Mouse (Mus musculus) liver (tissue): Measurements from ENCODE around the gene Hoxd9.

Experiments
- DNase-seq: peaks from one replicate; pipeline ENCODE4 v3.0.0-alpha.2; 2020; ENCODE audit warnings: mixed read lengths

Hoxd9 gene

DNA sequence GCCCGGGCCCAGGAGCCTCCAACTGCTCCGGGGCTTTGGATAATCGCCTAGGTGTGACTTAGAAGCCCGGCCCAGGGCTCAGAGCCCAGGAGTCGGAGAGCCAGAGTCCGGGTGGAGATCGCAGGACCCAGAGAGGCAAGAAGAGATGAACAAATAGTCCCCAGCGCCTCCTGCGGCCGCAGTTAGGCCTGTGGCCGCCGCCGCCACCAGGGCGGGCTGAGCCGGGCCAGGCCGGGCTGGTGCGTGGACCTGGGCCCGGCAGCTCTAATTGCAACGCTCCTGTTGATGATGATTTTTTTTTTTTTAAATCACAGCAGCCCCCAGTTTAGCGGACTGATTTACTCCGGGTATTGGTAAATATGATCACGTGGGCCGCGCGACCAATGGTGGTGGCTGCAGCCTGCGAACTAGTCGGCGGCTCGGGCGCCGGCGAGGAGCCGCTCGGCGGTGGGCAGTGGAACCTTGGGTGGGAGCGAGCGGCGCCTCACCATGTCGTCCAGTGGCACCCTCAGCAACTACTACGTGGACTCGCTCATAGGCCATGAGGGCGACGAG lies at the start of gene Hoxd9:
Hoxd9 (plus strand) TSS at position 161 of the 555 bp plus-strand sequence.
- no peak for DNase-seq

DNA sequence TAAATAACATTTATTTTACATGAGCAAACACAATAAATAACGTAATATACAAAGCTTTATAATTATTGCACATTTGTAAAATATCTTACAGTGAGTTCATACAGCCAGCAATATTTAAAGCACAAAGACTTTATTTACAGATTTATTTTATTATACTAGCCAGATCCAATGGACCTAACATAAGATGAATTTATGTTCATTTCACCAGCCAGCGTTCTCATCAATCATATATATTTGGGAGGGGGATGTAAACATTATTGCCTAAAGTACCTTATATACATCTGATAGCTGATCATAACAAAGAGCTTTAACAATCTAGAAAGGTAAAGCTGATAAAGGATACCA lies 44.6 kb upstream of the Hoxd9 start:
- DNase-seq = no peak

DNA sequence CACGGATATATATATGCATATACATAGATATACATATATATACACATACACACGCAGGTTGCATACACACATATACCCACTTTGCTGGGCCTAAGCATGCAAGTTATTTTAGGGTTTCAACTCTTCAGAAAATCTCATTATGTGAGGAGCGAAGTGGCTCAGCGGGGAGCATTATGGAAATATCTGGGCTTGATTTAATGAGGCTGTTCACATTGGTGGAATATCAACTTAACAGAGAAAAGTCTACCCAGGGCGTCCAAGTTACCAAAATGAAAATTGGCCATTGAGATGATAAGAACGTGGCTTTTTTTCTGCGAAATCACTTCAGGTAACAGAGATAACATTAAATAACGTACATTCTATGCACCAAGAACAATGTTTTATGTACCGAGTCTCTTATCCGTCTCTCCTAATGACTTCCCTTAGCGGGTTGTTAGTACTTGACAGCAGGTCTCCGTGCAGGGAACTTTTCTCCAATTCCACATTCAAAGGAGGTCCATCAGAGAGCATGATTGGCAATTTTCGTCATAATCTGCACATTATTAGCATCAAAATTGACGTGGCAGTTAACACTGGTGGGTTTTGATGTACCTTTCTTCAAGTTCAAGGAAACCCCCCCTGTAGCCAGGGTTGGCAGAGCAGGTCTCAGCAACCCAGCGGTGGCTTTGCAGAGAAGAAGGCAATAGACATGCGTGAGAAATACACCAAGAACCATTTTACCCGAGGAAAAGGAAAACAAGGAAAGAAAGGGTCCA lies 43.6 kb upstream of the Hoxd9 start:
- no peak for DNase-seq

DNA sequence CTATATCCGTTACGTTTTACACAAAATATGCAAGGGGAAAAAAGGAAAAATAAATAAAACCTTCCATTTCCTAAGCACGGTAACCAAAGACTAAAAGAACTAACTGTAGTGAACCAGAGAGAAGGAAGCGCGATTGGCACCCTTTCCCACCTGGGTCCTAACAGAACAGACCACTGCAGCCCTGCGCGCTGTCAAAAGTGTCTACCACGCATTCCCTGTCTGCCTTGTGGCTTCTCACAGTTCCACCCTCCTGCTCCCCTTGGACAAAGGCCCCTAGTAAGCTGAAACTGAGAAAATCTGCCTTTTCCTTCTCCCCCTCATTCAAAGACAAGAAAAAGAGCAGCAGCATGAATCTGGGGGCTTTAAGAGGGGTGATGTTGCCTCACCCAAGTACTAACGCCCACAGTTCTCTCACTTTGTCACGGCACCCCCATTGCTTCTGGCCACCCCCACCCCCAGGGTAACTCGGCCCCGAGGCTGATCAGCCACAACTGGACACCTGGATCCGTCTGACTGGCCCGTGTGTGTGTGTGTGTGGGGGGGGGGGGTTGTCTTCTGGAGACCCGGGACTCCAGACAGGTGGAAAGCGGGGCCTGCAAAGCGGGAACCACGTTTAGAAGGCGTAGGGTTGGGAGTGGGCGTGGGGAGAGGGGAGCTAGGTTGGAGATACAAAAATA lies 42.6 kb upstream of the Hoxd9 start:
- no peak for DNase-seq

DNA sequence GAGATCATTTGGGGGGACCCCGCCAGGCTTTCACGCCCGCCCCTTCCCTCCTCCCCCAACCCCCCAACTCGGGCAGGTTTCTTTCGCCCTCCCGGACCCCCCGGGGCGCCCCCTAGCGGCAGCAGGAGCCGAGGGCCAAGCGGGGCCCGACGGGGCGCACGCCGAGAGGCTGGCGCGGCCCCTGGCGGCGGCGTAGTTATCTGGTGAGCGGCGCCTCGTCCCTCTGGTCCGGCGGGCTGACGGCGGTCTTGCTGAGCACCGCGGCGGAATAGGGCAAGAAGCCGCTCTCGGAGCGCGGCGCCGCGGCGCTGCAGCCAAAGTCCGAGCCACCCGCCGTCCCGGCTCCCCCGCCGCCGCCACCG lies 42.1 kb upstream of the Hoxd9 start:
- peak; percentile 36 for DNase-seq

DNA sequence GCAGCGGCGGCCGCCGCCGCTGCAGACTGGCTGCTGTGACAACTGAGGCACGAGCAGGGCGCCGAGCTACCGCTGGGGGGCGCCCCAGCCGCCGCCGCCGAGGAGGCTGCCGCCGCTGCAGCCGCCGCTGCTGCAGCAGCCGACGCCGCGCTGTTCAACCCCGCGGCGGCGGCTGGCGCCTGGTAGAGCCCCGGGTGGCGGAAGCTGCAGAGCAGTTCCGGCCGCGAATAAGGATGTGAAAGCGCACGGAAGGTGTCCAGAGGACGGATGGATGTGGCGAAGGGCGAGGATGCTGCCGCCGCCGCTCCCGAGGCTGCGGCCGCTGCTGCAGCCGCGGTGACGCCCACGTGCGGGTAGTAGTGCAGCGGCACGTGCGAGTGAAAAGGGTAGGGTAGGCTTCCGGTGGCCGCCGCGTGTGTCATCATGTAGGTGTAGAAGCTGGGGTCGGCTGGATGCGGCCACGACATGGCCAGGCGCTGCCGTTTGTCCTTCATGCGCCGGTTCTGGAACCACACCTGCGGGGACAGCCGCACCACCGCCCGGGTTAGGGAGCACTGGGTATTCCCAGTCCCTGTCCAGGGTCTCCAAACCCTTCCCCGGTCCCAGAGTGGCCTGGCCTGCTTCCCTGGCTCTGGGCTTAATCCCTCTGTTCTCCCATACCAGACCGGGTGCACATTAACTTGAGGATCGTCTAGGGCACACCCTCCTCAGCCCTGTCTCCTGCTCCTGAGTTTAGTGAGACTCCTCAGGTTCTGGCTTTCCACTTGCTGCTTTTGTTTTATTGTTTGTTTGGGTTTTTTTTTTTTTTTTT lies 41.5 kb upstream of the Hoxd9 start:
- DNase-seq = no peak

DNA sequence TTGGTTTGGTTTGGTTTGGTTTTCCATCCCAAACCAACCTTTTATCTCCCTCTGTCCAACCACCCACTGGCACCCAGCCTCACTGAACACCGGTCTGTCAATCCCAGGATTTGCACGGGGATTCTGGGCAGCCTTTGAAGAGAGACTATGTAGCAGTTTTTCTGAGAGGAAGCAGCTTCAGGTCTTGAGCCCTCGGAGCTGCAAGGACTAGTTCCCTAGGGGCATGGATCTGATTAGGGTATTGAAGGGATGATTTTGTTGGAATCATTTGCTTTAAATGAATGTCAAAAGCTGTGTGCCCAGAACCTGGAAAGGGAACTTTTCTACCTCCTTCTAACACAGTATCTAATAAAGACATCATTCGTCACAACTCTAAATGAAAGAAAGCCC lies 40.9 kb upstream of the Hoxd9 start:
- DNase-seq = no peak

DNA sequence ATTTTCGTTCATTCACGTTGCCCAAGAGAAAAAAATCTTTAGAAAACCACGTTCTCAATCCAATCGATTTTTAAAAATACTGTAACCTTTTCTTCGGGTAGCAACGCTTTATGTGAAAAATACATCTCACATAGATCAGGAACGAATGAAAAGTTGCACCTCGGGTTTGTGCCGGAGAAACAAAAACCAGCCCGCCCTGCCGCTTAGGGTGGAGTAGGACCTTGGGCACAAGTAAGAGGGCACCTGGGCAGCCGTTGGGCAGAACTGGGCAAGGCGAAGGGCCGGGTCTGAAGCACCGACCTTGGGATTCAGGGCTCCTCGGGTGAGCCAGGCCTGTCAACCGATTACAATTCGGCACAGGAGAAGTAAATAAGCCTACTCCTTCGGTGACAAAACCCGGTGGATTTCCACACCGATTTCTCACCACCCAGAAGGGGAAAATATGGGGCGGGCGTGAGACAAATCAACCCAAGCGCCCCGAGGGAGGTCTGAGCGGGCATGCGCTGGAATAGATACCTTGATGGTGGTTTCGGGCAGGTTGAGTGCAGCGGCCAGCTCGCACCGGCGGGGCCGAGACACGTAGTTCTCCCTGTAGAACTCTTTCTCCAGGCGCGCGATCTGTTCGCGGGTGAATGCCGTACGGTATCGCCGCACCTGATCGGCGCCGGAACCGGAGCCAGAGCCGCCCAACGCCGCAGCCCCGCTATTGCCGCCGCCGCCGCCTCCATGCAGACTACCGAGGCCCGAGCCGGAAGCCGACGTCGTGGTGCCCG lies 40.1 kb upstream of the Hoxd9 start:
- DNase-seq = no peak

DNA sequence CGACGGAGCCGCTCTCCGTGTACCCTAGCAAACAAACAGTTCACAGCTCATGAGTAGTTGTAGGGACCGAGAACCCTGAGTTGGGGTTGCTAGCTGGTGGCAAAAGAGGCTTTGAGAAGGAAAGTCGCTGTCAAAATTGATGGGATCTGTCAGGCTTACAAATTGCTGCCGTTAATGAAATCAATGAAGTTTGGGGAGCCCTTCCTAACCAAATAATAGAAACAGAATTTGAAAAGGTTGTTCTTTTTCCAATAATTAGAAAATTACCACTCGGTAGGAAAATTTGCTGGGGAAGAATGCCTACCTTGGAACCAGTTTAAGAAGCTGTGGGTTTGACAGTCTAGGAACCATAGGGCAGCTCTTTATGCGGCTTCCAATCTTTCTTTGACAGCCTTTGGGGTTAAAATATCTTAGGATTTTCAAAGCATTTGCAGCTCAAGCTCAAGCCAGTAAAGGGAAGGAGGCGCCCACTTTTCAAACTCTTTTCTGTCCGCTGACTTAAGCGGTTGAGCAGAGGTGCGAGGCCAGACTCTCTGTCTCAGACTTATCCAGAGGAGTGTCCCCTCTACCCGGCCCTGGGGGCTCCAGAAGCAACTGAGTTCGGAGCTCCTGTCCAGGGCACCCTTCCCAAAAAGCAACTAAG lies 39.4 kb upstream of the Hoxd9 start:
- no peak for DNase-seq

DNA sequence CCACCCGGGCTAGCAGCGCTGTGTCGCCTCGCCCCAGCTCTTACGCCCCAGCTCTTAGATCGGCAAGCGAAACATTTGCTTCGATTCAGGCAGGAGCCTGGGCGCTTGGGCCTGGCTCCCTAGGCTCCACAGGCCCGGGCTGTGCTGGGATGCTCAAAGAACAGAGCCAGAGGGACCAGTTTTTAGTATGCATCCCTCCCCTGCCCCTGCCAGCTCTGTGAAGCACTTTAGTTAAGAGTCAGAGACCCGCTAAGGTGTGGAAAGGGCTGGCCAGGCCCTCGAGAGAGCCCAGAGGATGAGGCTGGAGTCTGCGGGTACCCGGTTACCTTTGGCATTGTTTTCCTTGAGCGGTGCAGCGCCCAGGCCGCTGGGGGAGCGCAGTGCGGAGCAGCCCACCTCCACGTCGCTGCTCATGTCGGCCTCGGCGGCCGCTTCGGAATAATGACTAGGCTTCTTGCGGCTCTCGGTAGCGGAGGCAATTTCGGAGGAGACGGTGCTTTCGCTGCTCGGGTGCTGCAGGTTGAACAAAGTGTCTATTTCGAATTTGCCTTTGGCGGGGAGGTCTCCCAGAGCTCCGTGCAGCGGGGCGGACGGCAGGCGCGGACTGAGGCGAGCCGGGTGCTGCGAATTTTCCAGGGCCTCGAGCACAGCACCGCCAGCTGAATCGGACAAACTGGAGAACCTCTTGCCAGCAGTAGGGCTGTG lies 38.7 kb upstream of the Hoxd9 start:
- no peak for DNase-seq

DNA sequence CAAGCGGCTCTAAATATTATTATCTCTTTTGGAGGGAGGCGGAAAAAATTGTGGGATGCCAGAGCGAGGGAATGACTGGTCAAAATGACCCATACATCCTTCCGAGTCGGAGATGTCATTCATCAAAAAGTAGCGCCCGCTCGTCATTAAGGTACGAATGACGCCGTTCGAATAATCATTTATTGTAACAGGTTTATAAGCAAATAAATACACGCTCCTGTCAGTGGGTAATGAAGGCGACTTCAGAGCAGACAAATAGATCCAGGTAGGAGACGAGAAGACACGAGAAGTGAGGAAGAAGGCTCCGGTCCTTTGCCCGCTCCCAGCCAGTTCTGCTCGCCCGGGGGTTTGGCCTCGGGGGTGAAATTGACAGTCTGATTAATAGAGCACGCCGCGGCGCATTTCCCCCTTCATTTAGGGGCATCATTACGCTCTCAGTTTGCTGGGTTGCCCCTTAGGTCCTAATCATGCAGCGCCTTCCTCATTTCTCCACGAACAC lies 38.0 kb upstream of the Hoxd9 start, which contains the start of gene Evx2:
Evx2 (minus strand) TSS at position 51 of the 499 bp plus-strand sequence.
- no peak for DNase-seq

DNA sequence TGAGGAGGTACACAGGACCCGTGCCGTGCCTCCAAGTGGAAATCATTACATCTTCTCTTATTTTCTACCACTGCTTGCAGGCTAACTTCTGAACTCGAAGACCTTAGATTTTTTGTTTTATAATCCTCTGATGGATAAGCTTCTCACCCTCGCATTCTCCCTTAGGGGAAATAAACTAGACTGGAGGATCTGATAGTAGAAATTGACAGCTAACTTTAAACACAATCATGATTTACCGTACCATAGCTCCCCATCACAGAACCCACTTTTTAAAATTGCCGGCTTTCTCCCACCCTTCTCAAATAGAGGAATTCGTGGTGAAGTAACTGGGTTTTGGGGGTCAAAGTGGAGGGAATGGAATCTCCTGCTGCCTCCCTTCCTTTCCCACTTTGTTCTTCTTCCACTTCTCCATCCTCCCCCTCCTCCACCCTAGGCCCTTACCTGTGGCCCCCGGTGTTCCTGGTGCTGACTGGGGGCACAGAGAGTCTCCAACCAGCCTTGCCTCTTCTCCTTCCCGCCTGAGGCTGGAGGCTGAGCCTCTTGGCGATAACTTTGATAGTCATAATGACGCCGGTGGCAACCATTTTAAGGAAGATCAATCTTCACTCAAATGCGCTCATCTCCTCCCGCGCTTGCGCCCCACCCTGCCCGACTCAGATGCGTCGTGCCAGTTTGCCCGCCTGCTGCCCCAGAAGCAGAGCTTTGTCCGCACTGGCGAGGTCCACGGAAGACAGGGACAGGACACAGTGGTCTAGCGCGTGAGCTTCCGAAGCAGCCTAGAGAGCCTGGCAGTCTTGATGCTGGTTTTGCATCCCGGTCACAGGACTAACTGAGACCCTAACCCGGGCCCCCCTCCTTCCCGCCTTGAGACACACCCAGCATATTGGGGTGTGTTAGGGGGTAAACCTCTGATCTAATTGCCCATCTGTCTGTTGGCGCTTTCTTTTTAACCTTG lies 36.8 kb upstream of the Hoxd9 start:
- no peak for DNase-seq

DNA sequence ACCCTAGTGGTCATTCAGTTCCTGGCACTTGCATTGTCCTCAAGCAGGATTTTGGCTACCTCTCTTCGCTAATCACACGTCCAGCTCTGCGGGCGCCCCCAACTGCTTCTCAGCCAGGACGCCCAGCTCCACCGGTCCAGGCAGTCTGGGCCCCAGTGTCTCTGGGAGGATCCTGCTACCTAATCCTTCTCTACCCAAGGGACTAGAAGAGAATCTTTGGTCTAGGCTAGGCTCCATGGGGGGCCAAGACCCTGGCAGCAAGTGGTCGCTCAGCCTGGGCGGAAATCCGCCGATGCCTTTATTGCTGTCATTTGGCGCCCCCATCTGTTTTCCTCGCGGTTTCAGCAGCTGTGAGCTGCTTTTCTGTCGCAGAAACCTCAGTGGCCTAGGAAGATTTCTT lies 35.8 kb upstream of the Hoxd9 start:
- DNase-seq = no peak

DNA sequence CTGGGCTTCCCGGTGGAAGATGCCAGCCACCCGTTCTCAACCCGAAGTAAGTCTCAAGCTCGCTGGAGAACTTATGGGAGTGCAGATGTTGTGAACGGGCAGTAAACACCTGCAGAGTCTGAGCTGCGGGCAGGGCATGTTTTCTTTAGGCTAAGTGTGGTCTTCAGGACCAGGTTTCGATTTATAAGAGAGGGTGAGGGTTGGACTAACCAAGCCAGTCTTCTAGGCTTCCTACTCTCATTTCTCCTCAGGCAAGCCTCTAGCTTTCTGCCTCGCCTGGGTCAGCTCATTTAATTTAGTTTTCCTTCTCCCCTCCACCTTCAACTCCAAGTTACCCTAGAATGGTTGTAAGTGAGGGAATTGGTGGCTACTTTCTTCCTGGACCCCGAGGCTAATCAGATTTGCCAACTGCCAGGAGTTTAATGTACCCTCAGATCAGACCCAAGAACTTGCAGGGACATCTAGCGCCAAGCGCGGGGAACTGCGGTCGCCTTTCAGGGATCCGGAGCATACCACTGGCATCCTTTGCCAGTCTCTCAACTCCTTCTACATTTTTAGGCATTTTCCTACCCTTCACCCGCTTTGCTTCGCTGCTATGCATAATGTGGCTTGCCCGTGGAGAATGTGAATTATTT lies 34.1 kb upstream of the Hoxd9 start:
- no peak for DNase-seq

DNA sequence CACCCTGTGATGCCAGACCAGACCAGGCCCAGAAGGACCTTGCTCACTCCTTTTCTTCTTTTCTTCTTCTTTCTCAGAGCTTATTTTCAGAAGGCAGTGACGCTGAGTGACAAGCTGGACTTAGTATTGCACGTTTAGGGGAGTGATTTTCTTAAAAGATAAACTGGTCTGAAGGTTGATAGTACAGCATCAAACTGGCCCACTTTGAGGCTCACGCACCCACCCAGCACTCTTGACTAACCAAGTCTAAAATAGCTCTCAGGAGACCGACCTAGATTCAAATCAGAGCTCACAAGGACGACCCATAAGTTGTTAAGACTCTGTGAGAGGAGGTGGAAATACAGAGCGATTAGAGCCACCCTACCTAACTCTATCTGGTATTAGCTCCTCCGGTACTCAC lies 31.1 kb upstream of the Hoxd9 start:
- no peak for DNase-seq

DNA sequence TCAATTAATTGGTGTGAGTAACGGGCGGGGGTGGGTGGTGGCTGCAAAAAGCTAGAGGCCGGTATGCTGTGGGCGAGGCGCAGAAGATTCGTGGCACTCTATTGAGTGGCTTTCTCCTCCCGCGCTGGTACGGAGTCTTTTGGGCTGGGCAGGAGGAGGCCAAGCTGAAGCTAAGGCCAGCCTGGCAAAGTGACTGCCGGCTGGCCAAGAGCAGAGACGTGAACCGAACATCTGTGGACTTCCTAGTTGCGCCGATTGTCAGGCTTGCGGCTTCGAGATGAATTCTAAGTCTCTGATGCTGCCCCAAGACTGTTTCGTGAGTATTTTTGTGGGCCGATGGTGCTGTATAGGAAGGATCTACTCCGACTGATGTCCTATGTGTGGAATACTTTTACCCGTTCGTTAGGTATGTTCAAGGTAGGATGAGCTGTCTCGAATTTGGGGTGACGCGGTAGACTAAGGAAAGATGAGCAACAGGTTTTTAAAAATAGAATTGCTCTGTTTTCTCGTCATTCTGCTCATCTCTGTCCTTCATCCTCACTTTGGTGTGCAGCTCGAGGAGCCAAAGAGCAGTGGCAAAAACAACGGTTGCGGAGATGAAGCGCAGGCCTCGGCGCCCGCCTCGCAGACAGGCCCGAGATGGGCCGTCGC lies 30.2 kb upstream of the Hoxd9 start:
- DNase-seq = no peak

DNA sequence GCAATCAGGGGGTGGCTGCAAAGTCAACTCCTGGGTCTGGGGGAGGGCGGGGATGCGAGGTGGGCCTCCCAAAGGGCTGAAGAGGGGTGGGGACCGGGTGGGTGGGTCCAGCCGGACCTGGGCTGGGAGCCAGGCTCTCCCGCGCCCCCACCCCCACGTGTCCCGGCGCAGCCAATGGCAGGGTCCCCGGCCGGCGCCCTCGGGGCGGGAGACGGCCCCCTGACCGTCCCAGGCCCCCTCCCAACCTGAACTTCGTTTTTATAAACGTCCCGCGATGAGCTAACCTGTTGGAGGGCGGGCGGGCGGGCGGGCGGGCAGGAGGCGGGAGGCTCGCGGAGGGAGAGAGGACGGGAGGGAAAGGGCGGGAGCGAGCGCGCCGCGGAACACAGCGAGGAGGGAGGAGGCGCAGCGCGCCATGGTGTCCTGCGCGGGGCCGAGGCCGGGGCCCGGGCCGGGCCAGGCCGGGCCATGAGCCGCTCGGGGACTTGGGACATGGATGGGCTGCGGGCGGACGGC lies 29.6 kb upstream of the Hoxd9 start, which contains the start of gene Hoxd13:
Hoxd13 (plus strand) TSS at position 469 of the 516 bp plus-strand sequence.
- DNase-seq = no peak

DNA sequence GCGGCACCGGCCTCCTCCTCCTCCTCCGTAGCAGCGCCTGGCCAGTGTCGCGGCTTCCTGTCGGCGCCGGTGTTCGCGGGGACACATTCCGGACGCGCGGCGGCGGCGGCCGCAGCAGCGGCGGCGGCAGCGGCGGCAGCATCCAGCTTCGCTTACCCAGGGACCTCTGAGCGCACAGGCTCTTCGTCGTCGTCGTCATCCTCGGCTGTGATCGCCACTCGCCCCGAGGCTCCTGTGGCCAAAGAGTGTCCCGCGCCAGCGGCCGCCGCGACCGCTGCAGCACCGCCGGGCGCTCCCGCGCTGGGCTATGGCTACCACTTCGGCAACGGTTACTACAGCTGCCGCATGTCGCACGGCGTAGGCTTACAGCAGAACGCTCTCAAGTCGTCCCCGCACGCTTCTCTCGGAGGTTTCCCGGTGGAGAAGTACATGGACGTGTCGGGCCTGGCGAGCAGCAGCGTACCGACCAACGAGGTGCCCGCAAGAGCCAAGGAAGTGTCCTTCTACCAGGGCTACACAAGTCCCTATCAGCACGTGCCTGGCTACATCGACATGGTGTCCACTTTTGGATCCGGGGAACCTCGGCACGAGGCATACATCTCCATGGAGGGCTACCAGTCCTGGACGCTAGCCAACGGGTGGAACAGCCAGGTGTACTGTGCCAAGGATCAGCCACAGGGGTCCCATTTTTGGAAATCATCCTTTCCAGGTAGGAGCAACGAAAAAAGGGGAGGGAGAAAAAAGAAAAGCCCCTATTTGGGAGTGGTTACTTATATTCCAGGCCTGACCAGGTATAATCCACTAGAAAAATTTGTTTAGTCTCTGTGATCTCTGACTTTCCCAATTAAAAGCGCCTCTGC lies 28.9 kb upstream of the Hoxd9 start:
- DNase-seq = no peak
